Mouse (Mus musculus): ENCODE data around the gene Cyb5d1.

DNA sequence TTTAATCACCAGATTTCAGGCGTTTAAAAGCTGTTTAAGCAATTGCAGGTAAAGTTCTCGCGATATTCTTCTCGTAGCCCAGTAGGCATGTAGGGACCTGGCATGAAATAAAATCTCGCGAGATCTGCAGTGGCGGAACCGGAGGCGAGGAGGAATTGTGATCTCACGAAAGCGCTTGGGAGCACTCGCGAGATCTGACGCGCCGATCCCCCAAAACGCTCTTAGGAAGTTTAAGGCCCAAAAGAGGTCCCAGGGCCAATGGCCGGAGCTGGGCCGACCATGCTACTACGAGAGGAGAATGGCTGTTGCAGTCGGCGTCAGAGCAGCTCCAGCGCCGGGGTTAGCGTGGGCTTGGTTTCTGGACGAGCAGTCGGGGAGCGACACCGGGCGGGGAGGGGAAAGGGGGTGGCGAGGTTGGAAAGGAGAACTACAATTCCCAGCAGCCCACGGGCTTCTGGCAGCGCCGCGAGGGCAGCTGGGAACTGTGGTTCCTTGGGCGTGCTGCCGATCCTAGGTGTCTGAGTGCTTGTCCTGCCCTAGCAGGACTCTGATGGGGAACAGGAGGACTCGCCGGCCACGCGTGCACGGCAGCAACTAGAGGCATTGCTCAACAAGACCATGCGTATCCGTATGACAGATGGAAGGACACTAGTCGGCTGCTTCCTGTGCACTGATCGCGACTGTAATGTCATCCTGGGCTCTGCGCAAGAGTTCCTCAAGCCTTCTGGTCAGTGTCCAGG lies 373 bp upstream of the Cyb5d1 start:
- TF ChIP-seq POLR2A (IDR thresholded peaks at IDR 0.05; ENCODE audit: insufficient read length, low read depth) (peak; percentile 77), CEBPB (IDR thresholded peaks at IDR 0.05; ENCODE audit: insufficient read depth, poor library complexity, severe bottlenecking) (no peak), USF1 (IDR thresholded peaks at IDR 0.05; ENCODE audit: low read depth) (no peak), TCF12 (IDR thresholded peaks at IDR 0.05; ENCODE audit: insufficient read depth, poor library complexity, severe bottlenecking) (no peak), TCF3 (IDR thresholded peaks at IDR 0.05; ENCODE audit: insufficient read length, low read depth) (no peak), MAX (IDR thresholded peaks at IDR 0.05; ENCODE audit: low read depth) (no peak), MYOD1 (IDR thresholded peaks at IDR 0.05; ENCODE audit: control insufficient read depth in 1 of 3, insufficient read length in 2 of 3, low read depth in 2 of 3) (peak in 1 of 3 experiments; percentile 16), E2F4 (IDR thresholded peaks at IDR 0.05; ENCODE audit: insufficient read depth) (no peak), POLR2AphosphoS2 (IDR thresholded peaks at IDR 0.05; ENCODE audit: insufficient read length, low read depth) (peak; percentile 97)

All from myocyte (in vitro differentiated cells).